Mouse (Mus musculus): ENCODE results near the gene Gm5662. TPM values are rescaled to one million over a fixed set of nuclear protein-coding genes. Genes with fewer than 3 reads are reported as not detected.
"Not testable (repeated sequence)": the region's sequence is repeated elsewhere in the genome, so short reads cannot be mapped to it uniquely, and the experiment has no call there.

Gene Gm5662
- not detected for total RNA-seq (2018; cell fraction: chromatin; rRNA removed)
- total RNA-seq (2018; cell fraction: cytosol; rRNA removed): not detected
- total RNA-seq (2018; cell fraction: nucleus; rRNA removed): not detected
- polyA plus RNA-seq (2018): not detected in 3 replicates

DNA sequence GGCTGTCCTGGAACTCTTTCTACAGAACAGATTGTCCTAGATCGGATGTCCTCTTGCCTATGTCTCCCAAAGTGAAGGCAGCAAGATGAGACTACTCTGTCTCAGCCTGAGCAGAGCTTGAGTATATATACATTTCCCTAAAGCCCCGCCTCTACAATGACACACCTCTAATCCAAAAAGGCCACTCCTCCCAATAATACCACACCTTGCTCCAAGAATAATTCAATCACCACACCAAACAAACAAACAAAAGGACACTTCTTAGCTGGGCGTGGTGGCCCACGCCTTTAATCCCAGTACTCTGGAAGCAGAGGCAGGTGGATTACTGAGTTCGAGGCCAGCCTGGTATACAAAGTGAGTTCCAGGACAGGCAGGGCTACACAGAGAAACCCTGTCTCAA lies at the start of gene Gm5662:
Gene Gm5662 (minus strand): TSS at position 101 of the 400 bp plus-strand sequence.
- not testable (repeated sequence) for H3K27ac ChIP-seq; H3K79me2 ChIP-seq (ENCODE audit: inconsistent target); H3K36me3 ChIP-seq (ENCODE audit: inconsistent target); H3K4me3 ChIP-seq (ENCODE audit: inconsistent target)
- 88% methylated on average over 3 of the region's 5 CpGs for WGBS (ENCODE audit: missing documents)

DNA sequence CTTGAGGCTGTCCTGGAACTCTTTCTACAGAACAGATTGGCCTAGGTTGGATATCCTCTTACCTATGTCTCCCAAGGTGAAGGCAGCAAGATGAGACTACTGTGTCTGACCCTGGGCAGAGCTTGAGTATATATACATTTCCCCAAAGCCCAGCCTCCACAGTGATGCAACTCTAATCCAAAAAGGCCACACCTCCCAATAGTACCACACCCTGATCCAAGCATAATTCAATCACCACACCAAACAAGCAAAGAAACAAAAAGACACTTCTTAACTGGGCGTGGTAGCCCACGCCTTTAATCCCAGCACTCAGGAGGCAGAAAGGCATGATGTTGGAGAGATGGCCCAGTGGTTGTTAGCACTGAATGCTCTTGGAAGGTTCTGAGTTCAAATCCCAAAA lies 49.6 kb upstream of the Gm5662 start, which contains the start of gene Gm5039:
Gene Gm5039 (minus strand): TSS at position 101 of the 400 bp plus-strand sequence.
- 94% methylated on average over 2 of the region's 2 CpGs for WGBS (ENCODE audit: missing documents)
- not testable (repeated sequence) for H3K36me3 ChIP-seq (ENCODE audit: inconsistent target); H3K4me3 ChIP-seq (ENCODE audit: inconsistent target); H3K27ac ChIP-seq; H3K79me2 ChIP-seq (ENCODE audit: inconsistent target)

DNA sequence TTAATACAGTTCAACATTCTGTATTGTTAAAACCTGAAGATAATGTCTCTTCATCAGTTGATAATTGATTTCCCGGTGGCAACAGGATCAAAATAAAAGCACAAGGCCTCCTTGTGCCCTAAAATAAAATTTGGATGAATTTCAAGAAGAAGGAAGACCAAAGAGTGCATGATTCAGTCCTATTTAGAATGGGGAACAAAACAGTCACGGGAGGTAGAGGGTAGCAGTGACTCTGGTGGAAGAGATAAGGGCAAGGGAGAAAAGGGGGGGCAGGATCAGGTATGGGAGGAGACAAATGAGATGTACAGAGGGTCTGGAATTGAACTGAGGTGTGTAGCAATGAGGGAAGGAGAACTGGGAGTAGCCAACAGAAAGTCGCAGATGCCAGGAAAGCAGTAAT lies 40.3 kb upstream of the Gm5662 start:
- no peaks in the 10 kb centered on the region for H3K36me3 ChIP-seq (ENCODE audit: inconsistent target)
- WGBS (ENCODE audit: missing documents): 83% methylated on average over 3 of the region's 3 CpGs
- no peaks in the 10 kb centered on the region for H3K79me2 ChIP-seq (ENCODE audit: inconsistent target)
- H3K4me3 ChIP-seq (ENCODE audit: inconsistent target): no peak overlapping the region
- no peak overlapping the region for H3K27ac ChIP-seq

DNA sequence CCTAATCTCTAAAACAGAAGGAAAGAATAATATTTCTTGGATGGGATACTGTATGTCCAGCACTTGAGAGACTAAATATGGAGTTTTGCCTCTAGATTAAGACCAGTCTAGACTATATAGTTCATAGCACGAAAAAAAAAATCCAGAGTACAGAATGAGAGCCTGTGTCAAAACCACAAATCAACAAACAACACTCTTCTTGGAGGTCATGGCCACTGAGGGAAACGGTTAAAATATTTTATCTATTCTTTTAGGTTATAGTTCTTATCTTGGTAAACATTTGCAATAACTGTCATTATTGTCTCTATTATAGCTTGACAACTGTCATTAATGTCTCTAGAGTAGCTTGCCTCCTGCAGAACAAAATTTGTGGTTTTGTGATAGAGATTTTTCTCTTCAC lies 22.9 kb upstream of the Gm5662 start:
- not testable (repeated sequence) for H3K36me3 ChIP-seq (ENCODE audit: inconsistent target); H3K79me2 ChIP-seq (ENCODE audit: inconsistent target); H3K27ac ChIP-seq; H3K4me3 ChIP-seq (ENCODE audit: inconsistent target)
- 40% methylated on average over 1 of the region's 2 CpGs for WGBS (ENCODE audit: missing documents)

DNA sequence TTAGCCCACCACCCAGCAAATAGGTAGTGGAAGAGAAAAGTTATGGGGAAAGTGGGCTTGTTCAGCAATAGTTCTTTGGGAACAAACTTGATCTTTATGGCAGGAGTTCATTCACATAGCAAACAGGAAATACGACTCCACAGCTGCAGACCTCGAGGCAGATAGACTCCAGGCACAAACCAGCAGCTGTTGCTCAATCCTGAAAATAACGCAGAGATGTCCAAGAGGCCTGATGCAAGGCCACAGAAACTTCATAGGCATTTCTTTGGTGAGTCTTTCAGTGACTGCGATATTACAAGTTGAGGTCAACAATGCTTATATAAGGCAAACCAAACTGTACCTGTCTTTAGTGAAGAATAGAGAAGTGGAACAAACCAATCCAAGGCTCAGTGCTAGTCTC lies 18.8 kb upstream of the Gm5662 start:
- H3K79me2 ChIP-seq (ENCODE audit: inconsistent target); H3K27ac ChIP-seq; H3K36me3 ChIP-seq (ENCODE audit: inconsistent target); H3K4me3 ChIP-seq (ENCODE audit: inconsistent target): not testable (repeated sequence)
- 70% methylated on average over 4 of the region's 4 CpGs for WGBS (ENCODE audit: missing documents)

DNA sequence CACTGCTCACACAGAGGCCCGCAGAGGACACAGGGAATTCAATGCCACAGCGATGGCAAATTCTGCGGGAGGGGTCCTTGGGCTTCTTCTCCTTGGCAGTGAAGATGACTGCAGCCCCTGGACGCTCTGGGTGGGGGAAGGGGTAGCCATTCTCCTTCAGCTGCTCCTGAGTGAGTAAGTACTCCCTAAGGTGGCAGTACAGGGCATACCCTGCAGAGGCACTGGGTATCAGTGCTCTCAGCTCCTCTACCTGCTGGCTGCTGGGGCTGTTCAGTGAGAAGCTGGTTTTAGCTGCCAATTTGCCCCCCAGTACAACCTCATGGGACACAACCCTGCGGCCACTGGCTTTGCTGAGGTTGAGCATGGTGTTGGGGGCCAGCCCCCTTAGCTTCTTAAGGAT lies 10.9 kb upstream of the Gm5662 start:
- not testable (repeated sequence) for H3K4me3 ChIP-seq (ENCODE audit: inconsistent target); H3K36me3 ChIP-seq (ENCODE audit: inconsistent target); H3K79me2 ChIP-seq (ENCODE audit: inconsistent target); H3K27ac ChIP-seq
- WGBS (ENCODE audit: missing documents): 90% methylated on average over 4 of the region's 5 CpGs

DNA sequence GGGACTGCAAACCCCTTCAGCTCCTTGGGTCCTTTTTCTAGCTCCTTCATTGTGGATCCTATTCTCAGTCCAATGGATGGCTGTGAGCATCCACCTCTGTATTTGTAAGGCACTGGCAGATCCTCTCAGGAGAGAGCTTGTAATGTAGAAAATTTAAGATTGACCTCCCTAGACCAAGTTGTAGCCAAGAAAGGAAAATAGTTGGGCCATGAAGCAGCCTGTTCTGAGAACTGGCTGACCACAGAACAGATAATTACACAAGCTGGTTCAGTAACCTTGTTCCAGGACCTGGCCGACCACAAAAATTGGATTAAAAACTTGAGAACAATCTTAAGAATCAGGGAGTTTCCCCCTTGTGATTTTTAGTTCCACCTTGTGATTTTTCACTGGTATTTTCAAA lies 17.1 kb downstream of the Gm5662 start:
- H3K4me3 ChIP-seq (ENCODE audit: inconsistent target): no peak overlapping the region
- H3K36me3 ChIP-seq (ENCODE audit: inconsistent target): no peaks in the 10 kb centered on the region
- 40% methylated on average over 1 of the region's 1 CpGs for WGBS (ENCODE audit: missing documents)
- H3K79me2 ChIP-seq (ENCODE audit: inconsistent target): no peaks in the 10 kb centered on the region
- no peak overlapping the region for H3K27ac ChIP-seq

DNA sequence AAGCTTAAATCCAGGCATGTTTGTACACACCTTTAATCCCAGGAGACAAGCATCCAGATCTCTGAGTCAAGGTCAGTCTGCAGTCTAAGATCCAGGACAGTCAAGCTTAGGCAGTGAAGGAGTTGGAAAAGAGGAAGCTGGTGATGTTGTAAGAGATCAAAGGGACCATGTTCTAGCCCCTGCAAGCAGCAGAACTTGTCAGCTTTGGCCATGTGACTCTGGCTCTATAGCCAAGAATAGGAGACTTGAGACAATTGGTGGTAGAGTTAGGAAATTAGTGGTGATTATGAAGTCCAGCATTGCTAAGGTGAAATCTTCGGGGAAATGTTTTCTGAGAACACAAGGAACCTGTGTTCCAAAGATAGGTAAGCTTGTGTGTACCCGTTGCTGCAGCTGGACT lies 18.4 kb downstream of the Gm5662 start:
- WGBS (ENCODE audit: missing documents): 67% methylated on average over 2 of the region's 2 CpGs
- H3K36me3 ChIP-seq (ENCODE audit: inconsistent target); H3K79me2 ChIP-seq (ENCODE audit: inconsistent target); H3K4me3 ChIP-seq (ENCODE audit: inconsistent target); H3K27ac ChIP-seq: not testable (repeated sequence)

DNA sequence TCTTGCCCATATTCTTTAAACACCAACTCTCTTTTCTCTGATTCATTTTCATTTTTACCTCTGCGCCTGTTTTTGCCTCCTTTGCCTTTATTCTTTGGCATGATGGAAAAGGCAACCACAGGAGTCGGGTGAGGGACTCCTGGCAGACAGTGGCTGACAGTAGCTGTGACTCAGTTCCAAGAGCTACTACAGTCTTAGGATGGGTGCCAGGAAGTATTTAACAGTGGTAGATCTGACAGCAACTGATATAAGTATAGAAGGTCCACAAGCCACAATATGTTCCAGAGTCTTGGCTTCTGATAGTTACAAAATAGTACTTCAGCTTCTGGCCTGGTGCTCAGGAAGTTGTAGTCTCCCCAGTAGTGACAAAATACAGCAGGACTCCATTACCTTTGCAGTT lies 24.3 kb downstream of the Gm5662 start, which contains the start of gene Gm8332:
Gene Gm8332 (minus strand): TSS at position 101 of the 400 bp plus-strand sequence.
- H3K4me3 ChIP-seq (ENCODE audit: inconsistent target); H3K36me3 ChIP-seq (ENCODE audit: inconsistent target); H3K79me2 ChIP-seq (ENCODE audit: inconsistent target); H3K27ac ChIP-seq: not testable (repeated sequence)
- 100% methylated on average over 1 of the region's 2 CpGs for WGBS (ENCODE audit: missing documents)

DNA sequence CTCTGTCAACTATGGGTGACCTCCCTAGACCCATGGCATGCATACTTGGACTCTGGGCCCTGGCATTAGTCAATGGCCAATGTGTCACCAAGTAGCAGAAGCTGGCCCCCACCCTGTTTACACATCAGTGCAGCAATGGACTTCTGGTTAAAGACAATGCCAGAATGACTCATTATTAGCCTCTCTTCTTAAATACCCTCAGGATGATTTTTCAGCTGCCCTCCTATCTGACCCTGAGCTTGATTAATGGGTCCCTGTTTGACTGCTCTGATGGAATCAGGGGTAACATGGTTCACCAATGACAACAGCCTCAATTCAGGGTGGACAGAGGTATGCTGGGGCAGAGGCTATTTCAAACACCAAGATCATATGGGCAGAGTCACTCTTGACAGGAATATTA lies 28.5 kb downstream of the Gm5662 start:
- H3K4me3 ChIP-seq (ENCODE audit: inconsistent target); H3K36me3 ChIP-seq (ENCODE audit: inconsistent target); H3K27ac ChIP-seq; H3K79me2 ChIP-seq (ENCODE audit: inconsistent target): not testable (repeated sequence)

DNA sequence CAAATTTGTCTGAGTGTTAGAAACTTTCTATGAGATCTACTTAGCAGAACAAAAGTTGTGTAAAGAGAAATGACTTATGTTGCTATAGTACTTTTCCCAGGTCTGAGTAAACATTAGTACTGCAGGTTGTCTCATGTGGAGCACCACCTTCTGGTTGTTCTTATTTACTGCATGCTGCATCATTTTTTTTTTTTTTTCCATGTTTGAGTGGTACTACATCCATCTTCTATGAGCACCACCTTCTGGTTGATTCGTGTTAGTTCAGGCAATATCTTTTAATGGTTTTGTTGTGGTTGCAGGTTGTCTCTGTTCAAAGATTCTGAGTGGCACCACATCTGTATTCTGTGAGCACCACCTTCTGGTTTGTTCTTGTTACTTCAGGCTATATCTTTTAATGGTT lies 31.4 kb downstream of the Gm5662 start:
- not testable (repeated sequence) for H3K36me3 ChIP-seq (ENCODE audit: inconsistent target); H3K79me2 ChIP-seq (ENCODE audit: inconsistent target); H3K4me3 ChIP-seq (ENCODE audit: inconsistent target); H3K27ac ChIP-seq
- no CpG with 5 or more reads among the region's 1 CpGs for WGBS (ENCODE audit: missing documents)

Other genes starting within 250 kb of the Gm5662 start
- not detected in 3 replicates for gene Gm2056, start 247.5 kb downstream of the Gm5662 start, polyA plus RNA-seq (2018)
- not detected in 3 replicates for gene Gm16368, start 190.8 kb downstream of the Gm5662 start, polyA plus RNA-seq (2018)
- gene Gm10436, start 92.4 kb downstream of the Gm5662 start, polyA plus RNA-seq (2018): not detected in 3 replicates
- gene Gm8332, start 24.4 kb downstream of the Gm5662 start, polyA plus RNA-seq (2018): not detected in 3 replicates
- gene Gm5039, start 49.5 kb upstream of the Gm5662 start, polyA plus RNA-seq (2018): not detected in 3 replicates
- 6.7 to 16.1 TPM (median 12.1 TPM) in 3 replicates for gene Adck1, start 86.1 kb upstream of the Gm5662 start, polyA plus RNA-seq (2018)

Data from macrophage (primary cell).